24 mouse cellular contexts compared by ENCODE assay signal in genomic region chr15:99852606-99853237, GRCm38 (mm10). TPM values are rescaled to one million over a fixed set of nuclear protein-coding genes. Genes with fewer than 3 reads are reported as not detected.
A peak's percentile ranks its signal among the peaks of the same experiment; 100 is the strongest.
DNase-seq lines count a peak whose midpoint lies in the region; ATAC-seq and TF ChIP-seq lines count a peak whose summit lies in the region.
"Had no signal": no experiment of that assay in that cellular context is flagged by ENCODE, and none has a peak within 500 bp of the region (broad histone marks: within the 10 kb centered on the region; RNA-seq: fewer than 3 reads in every experiment).

No protein-coding gene starts in this region.

- peaks cover 24% of the 10 kb centered on the region for H3K4me1 ChIP-seq in kidney, adult 2 months (ENCODE audit: control insufficient read depth, insufficient read depth, low read length)
- peaks cover 10% of the 10 kb centered on the region for H3K4me1 ChIP-seq in liver, embryonic 15.5 days (replicated peaks)
- 0 out of 2 replicates have a peak, but pooled peaks cover 3% of the 10 kb centered on the region for H3K4me1 ChIP-seq in stomach, postnatal 0 days (replicated peaks; ENCODE audit: control insufficient read depth, insufficient read depth)
- H3K4me1 ChIP-seq: midbrain, embryonic 15.5 days had no signal

- no peak for TF ChIP-seq EP300 in stomach, postnatal 0 days (optimal IDR thresholded peaks at IDR 0.05)

- no peaks in the 10 kb centered on the region for H3K27me3 ChIP-seq in kidney, adult 2 months (replicated peaks; ENCODE audit: control insufficient read depth, insufficient read depth, low read length)
- no peaks in the 10 kb centered on the region for H3K27me3 ChIP-seq in liver, embryonic 15.5 days
- H3K27me3 ChIP-seq in stomach, postnatal 0 days (ENCODE audit: control insufficient read depth, insufficient read depth, low read length): no peaks in the 10 kb centered on the region
- H3K27me3 ChIP-seq: heart, embryonic 12.5 days; hindbrain, embryonic 13.5 days; limb, embryonic 15.5 days; midbrain, embryonic 15.5 days had no signal

- peak; percentile 31 for DNase-seq in kidney, adult 2 months
- DNase-seq in kidney, adult 9 months: no peak
- peak; percentile 63 for DNase-seq in Muller cell, postnatal 12 days (ENCODE audit: inconsistent ontology term)
- no peak for DNase-seq in stomach, postnatal 0 days (ENCODE audit: low spot score)
- no peak for DNase-seq in cerebellum, adult 11-12 months
- no peak for DNase-seq in cerebellum, postnatal 4 days (ENCODE audit: low spot score in 2 of 2)
- DNase-seq: adrenal gland, postnatal 10 days; B cell, adult 2 months; cerebellum, adult 11 months; cerebellum, postnatal 14 days; embryo, embryonic 11 days; gastrocnemius, adult 2 months; kidney, postnatal 10 days; layer of hippocampus, postnatal 36 days; lung, postnatal 10 days; right cerebral cortex, postnatal 14 days; thymus, postnatal 25 days had no signal

- no peak overlapping the region for H3K4me2 ChIP-seq in liver, embryonic 15.5 days
- H3K4me2 ChIP-seq in stomach, postnatal 0 days (replicated peaks; ENCODE audit: low read depth): no peak overlapping the region
- H3K4me2 ChIP-seq: heart, embryonic 12.5 days; hindbrain, embryonic 13.5 days; limb, embryonic 15.5 days; midbrain, embryonic 15.5 days had no signal

- TF ChIP-seq POLR2A in kidney, adult 2 months (IDR thresholded peaks at IDR 0.05; ENCODE audit: low read depth, low read length): no peak

- peak overlapping the region; percentile 70 for H3K27ac ChIP-seq in kidney, adult 2 months (ENCODE audit: insufficient read depth, low read depth, low read length)
- H3K27ac ChIP-seq in liver, embryonic 15.5 days (replicated peaks): peak overlapping the region; percentile 70
- H3K27ac ChIP-seq in stomach, postnatal 0 days (replicated peaks): peak overlapping the region; percentile 73
- H3K27ac ChIP-seq: gastrocnemius, adult 2 months; hindbrain, embryonic 13.5 days; layer of hippocampus, adult 2 months; limb, embryonic 15.5 days; midbrain, embryonic 15.5 days had no signal

- ATAC-seq in liver, embryonic 15.5 days (ENCODE audit: insufficient read depth): peak; percentile 54; the same call in 1 of the 2 replicates
- ATAC-seq in stomach, postnatal 0 days (ENCODE audit: low FRiP score, low TSS enrichment): peak; percentile 74
- ATAC-seq: inflammation-experienced regulatory T-cells, adult 6 months; midbrain, embryonic 15.5 days had no signal

- WGBS in kidney, adult 2 months: 61% methylated on average over 2 of the region's 2 CpGs
- 64% methylated on average over 2 of the region's 2 CpGs for WGBS in liver, embryonic 15.5 days (ENCODE audit: insufficient replicate concordance)
- 28% methylated on average over 2 of the region's 2 CpGs for WGBS in stomach, postnatal 0 days

- H3K36me3 ChIP-seq in kidney, adult 2 months (ENCODE audit: control insufficient read depth, insufficient read depth, low read length): no peaks in the 10 kb centered on the region
- no peaks in the 10 kb centered on the region for H3K36me3 ChIP-seq in liver, embryonic 15.5 days (replicated peaks)
- H3K36me3 ChIP-seq in stomach, postnatal 0 days (ENCODE audit: control insufficient read depth, insufficient read depth, low read length): no peaks in the 10 kb centered on the region
- H3K36me3 ChIP-seq: heart, embryonic 12.5 days; hindbrain, embryonic 13.5 days; limb, embryonic 15.5 days; midbrain, embryonic 15.5 days had no signal

- H3K9ac ChIP-seq in liver, embryonic 15.5 days: no peak overlapping the region
- H3K9ac ChIP-seq in stomach, postnatal 0 days (ENCODE audit: low read length): no peak overlapping the region
- H3K9ac ChIP-seq: heart, embryonic 12.5 days; hindbrain, embryonic 13.5 days; limb, embryonic 15.5 days; midbrain, embryonic 15.5 days had no signal

- no peak for TF ChIP-seq CTCF in kidney, adult 2 months (conservative IDR thresholded peaks at IDR 0.05; ENCODE audit: insufficient read depth, insufficient read length, low read depth, low read length)
- no peak for TF ChIP-seq CTCF in stomach, postnatal 0 days (IDR thresholded peaks at IDR 0.05; ENCODE audit: low read depth)

- no peak overlapping the region for H3K4me3 ChIP-seq in kidney, adult 2 months (ENCODE audit: insufficient read depth, low read depth, low read length)
- H3K4me3 ChIP-seq in liver, embryonic 15.5 days (replicated peaks): no peak overlapping the region
- no peak overlapping the region for H3K4me3 ChIP-seq in stomach, postnatal 0 days (ENCODE audit: low read depth, low read length)
- H3K4me3 ChIP-seq: gastrocnemius, adult 2 months; heart, embryonic 12.5 days; hindbrain, embryonic 13.5 days; layer of hippocampus, adult 2 months; limb, embryonic 15.5 days; midbrain, embryonic 15.5 days had no signal

- H3K9me3 ChIP-seq in liver, embryonic 15.5 days (replicated peaks): no peaks in the 10 kb centered on the region
- H3K9me3 ChIP-seq in stomach, postnatal 0 days (ENCODE audit: control insufficient read depth, low read length): no peaks in the 10 kb centered on the region
- H3K9me3 ChIP-seq: heart, embryonic 12.5 days; hindbrain, embryonic 13.5 days; limb, embryonic 15.5 days; midbrain, embryonic 15.5 days had no signal

RNA-seq across cellular contexts. Expression of gene Lima1, which starts 22.5 kb away (rescaled TPM):
- 29.9 and 32.7 TPM in 2 replicates for polyA plus RNA-seq in kidney, adult 2 months (2012; rRNA removed)
- polyA plus RNA-seq in liver, embryonic 15.5 days (2015; fragmentation: Nextera tagmentation; extraction: Ambion mirVana): 10.0 and 10.3 TPM in 2 replicates
- 70.1 and 77.1 TPM in 2 replicates for polyA plus RNA-seq in stomach, postnatal 0 days (2015; fragmentation: Nextera tagmentation; extraction: Ambion mirVana)

Comparison
In these comparisons a context has a peak if more than half of its experiments do, and no peak if none do; other contexts are left out.
1. DNase-seq: peak in kidney, adult 2 months (single experiment) and Muller cell, postnatal 12 days (single experiment); none in kidney, adult 9 months (single experiment), stomach, postnatal 0 days (single experiment), cerebellum, adult 11-12 months (single experiment) and cerebellum, postnatal 4 days (0 of 2).
2. Peak in every context shown above with its lines, with median percentiles within 50 percentile points of each other: H3K27ac ChIP-seq.